Mouse (Mus musculus): ENCODE data around the gene Fli1.

GRCm38 (mm10) chr9:32581851-32582573 lies 39.4 kb upstream of the Fli1 start:
- TF ChIP-seq CTCF (IDR thresholded peaks at IDR 0.05; ENCODE audit: insufficient read depth, low read depth, low read length), result no peak
- no peak for TF ChIP-seq POLR2A (IDR thresholded peaks at IDR 0.05; ENCODE audit: insufficient read depth, low read depth, low read length)

Measured in olfactory bulb, adult 2 months (tissue).